Mouse (Mus musculus) midbrain, embryonic 11.5 days (tissue): ENCODE data around the gene Gopc. TPM values are rescaled to one million over a fixed set of nuclear protein-coding genes. Genes with fewer than 3 reads are reported as not detected.
A peak's percentile ranks its signal among the peaks of the same experiment; 100 is the strongest.
"Not testable (repeated sequence)": the region's sequence is repeated elsewhere in the genome, so short reads cannot be mapped to it uniquely, and the experiment has no call there.

ENCODE experiments used
- ATAC-seq: fragments of 200-750 bp; cut with Nextera tagmentation; 2 replicates; pipeline ENCODE4 v1.8.0; 2017; ENCODE audit warnings: moderate TSS enrichment, moderate library complexity; ENCODE audit not compliant: low FRiP score
- DNase-seq: peaks from one replicate; pipeline ENCODE4 v3.0.0; 2015; ENCODE audit warnings: low spot score; ENCODE audit errors: missing footprints
- H3K27ac ChIP-seq: fragments of 300-500 bp; sonication (generic); 2 replicates; pipeline ENCODE4 v1.5.1; 2014; ENCODE audit warnings: low read depth, low read length
- H3K27me3 ChIP-seq: fragments of 300-500 bp; sonication (generic); 2 replicates; pipeline ENCODE4 v1.6.1; 2014; ENCODE audit warnings: mild to moderate bottlenecking, low read length, moderate library complexity, mixed read lengths; ENCODE audit not compliant: control insufficient read depth, insufficient read depth
- H3K36me3 ChIP-seq: fragments of 300-500 bp; sonication (generic); 2 replicates; pipeline ENCODE4 v1.6.1; 2014; ENCODE audit warnings: mild to moderate bottlenecking, low read length, moderate library complexity, mixed read lengths; ENCODE audit not compliant: control insufficient read depth, insufficient read depth
- H3K4me1 ChIP-seq: fragments of 300-500 bp; sonication (generic); 2 replicates; pipeline ENCODE4 v1.6.1; 2014; ENCODE audit warnings: low read length; ENCODE audit not compliant: control insufficient read depth, insufficient read depth
- H3K4me2 ChIP-seq: fragments of 300-500 bp; sonication (generic); 2 replicates; pipeline ENCODE4 v1.6.1; 2014; ENCODE audit warnings: mild to moderate bottlenecking, moderate library complexity
- H3K4me3 ChIP-seq: fragments of 300-500 bp; sonication (generic); 2 replicates; pipeline ENCODE4 v1.5.1; 2014; ENCODE audit warnings: low read depth, low read length
- H3K9ac ChIP-seq: fragments of 300-500 bp; sonication (generic); 2 replicates; pipeline ENCODE4 v1.6.1; 2014; ENCODE audit warnings: low read length
- H3K9me3 ChIP-seq: fragments of 300-500 bp; sonication (generic); 2 replicates; pipeline ENCODE4 v1.6.1; 2016; ENCODE audit warnings: low read length; ENCODE audit not compliant: control insufficient read depth
- WGBS: fragments of 180-500 bp; shearing (Covaris S2); extraction: QIAGEN DNeasy Blood & Tissue Kit; methylation state at CpG from one replicate; pipeline ENCODE4 v1.1.7; 2014; 5-methylcytosine and 5-hydroxymethylcytosine counted together
- polyA plus RNA-seq: library from polyadenylated mRNA; unstranded; fragments of >200 nt; fragmentation: Nextera tagmentation; extraction: Ambion mirVana; gene quantifications from 2 replicates; pipeline ENCODE4 v1.2.1, GENCODE M21; 2014

Gopc gene
- polyA plus RNA-seq, 1 experiment from 2014 or later: 15.9 TPM

GRCm38 (mm10) chr10:52343324-52343723, 38.6 kb downstream of the Gopc start:
- not testable (repeated sequence) for H3K4me3 ChIP-seq, ATAC-seq, H3K4me1 ChIP-seq, H3K9me3 ChIP-seq, H3K9ac ChIP-seq, H3K27me3 ChIP-seq, H3K4me2 ChIP-seq, DNase-seq, H3K27ac ChIP-seq
- 92% methylated on average over 4 of the region's 4 CpGs for WGBS
- peaks cover 11% of the 10 kb centered on the region; the same call in 1 of the 2 replicates for H3K36me3 ChIP-seq

- H3K9me3 ChIP-seq: no peaks in the 10 kb centered on the region; the same call in 1 of the 2 replicates
- ATAC-seq (no peak), DNase-seq (peak; percentile 94)
- H3K27ac ChIP-seq: no peak overlapping the region
- no peak overlapping the region for H3K4me3 ChIP-seq
- H3K36me3 ChIP-seq: no peaks in the 10 kb centered on the region
- 0% methylated on average over 1 of the region's 1 CpGs for WGBS
- H3K4me2 ChIP-seq: no peak overlapping the region
- no peak overlapping the region for H3K9ac ChIP-seq
- no peaks in the 10 kb centered on the region for H3K27me3 ChIP-seq
- no peaks in the 10 kb centered on the region for H3K4me1 ChIP-seq
Measured at GRCm38 (mm10) chr10:52331007-52331406, 50.9 kb downstream of the Gopc start.

- Histone ChIP-seq H3K9ac (no peak overlapping the region), H3K27ac (no peak overlapping the region), H3K27me3 (no peaks in the 10 kb centered on the region), H3K4me3 (no peak overlapping the region), H3K4me1 (no peaks in the 10 kb centered on the region), H3K36me3 (peaks cover 2% of the 10 kb centered on the region; the same call in 1 of the 2 replicates), H3K4me2 (no peak overlapping the region), H3K9me3 (no peaks in the 10 kb centered on the region)
- 91% methylated on average over 3 of the region's 3 CpGs for WGBS
- DNase-seq: no peak
- no peak for ATAC-seq
Measured at GRCm38 (mm10) chr10:52321918-52322317, 60.0 kb downstream of the Gopc start.

DNA sequence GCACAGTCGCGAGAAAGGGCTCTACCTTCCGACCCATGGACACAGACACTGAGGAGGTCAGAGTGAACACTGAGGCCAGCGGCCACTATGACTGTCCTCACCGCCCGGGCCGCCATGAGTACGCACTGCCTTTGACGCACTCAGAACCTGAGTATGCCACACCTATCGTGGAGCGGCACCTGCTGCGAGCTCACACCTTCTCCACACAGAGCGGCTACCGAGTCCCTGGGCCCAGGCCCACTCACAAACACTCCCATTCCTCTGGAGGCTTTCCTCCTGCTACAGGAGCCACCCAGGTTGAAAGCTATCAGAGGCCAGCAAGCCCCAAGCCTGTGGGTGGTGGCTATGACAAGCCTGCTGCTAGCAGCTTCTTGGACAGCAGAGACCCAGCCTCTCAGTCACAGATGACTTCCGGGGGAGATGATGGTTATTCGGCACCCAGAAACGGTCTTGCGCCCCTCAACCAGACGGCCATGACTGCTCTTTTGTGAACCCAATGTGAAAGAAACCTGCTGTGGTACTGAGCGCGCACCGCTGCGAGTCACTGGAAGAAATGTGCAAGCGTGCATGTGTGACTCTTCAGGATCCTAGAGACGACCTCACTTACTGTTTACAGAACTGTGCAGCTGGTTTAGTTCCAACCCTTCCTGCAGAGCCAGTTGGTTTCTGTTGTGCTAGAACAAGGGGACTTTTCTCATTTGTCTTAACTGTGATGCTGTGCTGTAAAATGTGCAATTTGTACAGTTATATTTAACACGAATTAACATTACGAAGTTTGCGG, 62.2 kb downstream of the Gopc start:
- DNase-seq (no peak), ATAC-seq (no peak)
- no peak overlapping the region for H3K9ac ChIP-seq
- H3K27ac ChIP-seq: no peak overlapping the region
- H3K4me1 ChIP-seq: no peaks in the 10 kb centered on the region
- no peak overlapping the region for H3K4me3 ChIP-seq
- no peak overlapping the region for H3K4me2 ChIP-seq
- H3K36me3 ChIP-seq: peaks cover 2% of the 10 kb centered on the region; the same call in 1 of the 2 replicates
- no peaks in the 10 kb centered on the region for H3K27me3 ChIP-seq
- 93% methylated on average over 28 of the region's 28 CpGs for WGBS
- H3K9me3 ChIP-seq: no peaks in the 10 kb centered on the region

GRCm38 (mm10) chr10:52309196-52309595, 72.7 kb downstream of the Gopc start:
- no peak overlapping the region for H3K4me2 ChIP-seq
- DNase-seq (no peak), ATAC-seq (no peak)
- H3K27ac ChIP-seq: no peak overlapping the region
- H3K9me3 ChIP-seq: no peaks in the 10 kb centered on the region
- no peak overlapping the region for H3K4me3 ChIP-seq
- no peak overlapping the region for H3K9ac ChIP-seq
- H3K27me3 ChIP-seq: no peaks in the 10 kb centered on the region
- H3K36me3 ChIP-seq: no peaks in the 10 kb centered on the region
- H3K4me1 ChIP-seq: no peaks in the 10 kb centered on the region
- WGBS: 83% methylated on average over 8 of the region's 8 CpGs

DNA sequence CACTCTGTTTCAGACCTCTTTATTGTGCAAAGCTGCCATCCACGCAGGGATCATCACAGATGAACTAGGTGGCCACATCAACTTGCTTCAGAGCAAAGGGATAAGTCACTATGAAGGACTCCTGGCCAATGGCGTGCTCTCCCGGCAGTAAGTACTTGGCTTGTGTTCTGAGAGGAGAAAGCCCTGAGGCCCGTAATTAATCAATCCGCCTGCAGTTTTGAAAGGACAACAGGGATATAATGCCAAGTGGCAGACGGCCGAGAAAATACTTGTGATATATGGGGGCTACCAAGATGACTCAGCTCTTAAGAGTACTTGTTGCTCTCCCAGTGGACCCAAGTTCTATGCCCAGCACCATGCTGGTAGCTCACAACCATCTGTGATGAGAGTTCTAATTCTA, 77.3 kb downstream of the Gopc start:
- no peaks in the 10 kb centered on the region for H3K27me3 ChIP-seq
- H3K9ac ChIP-seq: no peak overlapping the region
- DNase-seq (no peak), ATAC-seq (no peak)
- H3K4me3 ChIP-seq: no peak overlapping the region
- WGBS: 89% methylated on average over 7 of the region's 7 CpGs
- no peaks in the 10 kb centered on the region for H3K36me3 ChIP-seq
- no peaks in the 10 kb centered on the region for H3K4me1 ChIP-seq
- no peaks in the 10 kb centered on the region for H3K9me3 ChIP-seq
- H3K4me2 ChIP-seq: no peak overlapping the region
- no peak overlapping the region for H3K27ac ChIP-seq

DNA sequence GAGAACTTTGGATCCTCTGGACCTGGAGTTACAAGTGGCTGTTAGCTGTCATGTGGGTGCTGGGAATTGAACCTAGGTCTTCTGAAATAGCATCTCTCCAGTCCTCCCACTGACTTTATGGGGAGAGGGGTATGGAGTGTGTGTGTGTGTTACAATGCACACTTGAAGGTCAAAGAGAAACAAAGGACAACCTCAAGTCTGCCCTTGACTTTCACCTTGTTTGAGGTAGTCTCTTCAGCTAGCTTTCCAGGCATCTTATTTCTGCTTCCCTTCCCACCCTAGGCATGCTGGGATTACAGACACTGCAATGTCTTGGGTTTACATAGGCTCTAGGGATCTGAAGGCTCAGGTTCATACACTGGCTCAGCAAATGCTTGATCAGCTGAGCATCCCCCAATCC, 79.7 kb downstream of the Gopc start:
- DNase-seq (no peak), ATAC-seq (no peak)
- H3K9me3 ChIP-seq: no peaks in the 10 kb centered on the region
- no peak overlapping the region for H3K4me2 ChIP-seq
- H3K36me3 ChIP-seq: no peaks in the 10 kb centered on the region
- H3K27ac ChIP-seq: no peak overlapping the region
- H3K4me1 ChIP-seq: 0 out of 2 replicates have a peak, but pooled peaks cover 2% of the 10 kb centered on the region
- no peak overlapping the region for H3K4me3 ChIP-seq
- H3K9ac ChIP-seq: no peak overlapping the region
- H3K27me3 ChIP-seq: no peaks in the 10 kb centered on the region

DNA sequence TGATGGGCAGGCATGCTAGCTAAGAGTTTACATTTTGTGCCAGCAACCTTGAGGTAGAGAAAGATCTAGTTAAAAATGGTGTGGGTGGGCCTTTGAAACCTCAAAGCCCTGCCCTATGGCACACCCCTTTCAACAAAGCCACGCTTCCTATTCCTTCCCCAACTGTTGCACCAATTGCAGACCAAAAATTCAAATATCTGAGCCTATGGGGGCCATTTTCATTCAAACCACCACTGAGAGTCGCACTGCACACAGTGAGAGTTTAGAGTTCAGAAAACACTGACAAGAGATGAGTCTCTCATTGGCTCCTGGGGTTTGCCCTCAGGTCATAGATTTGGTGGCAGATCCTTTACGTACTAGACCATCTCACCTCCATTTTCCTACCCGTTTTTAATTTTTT, 80.2 kb downstream of the Gopc start:
- H3K27ac ChIP-seq: no peak overlapping the region
- H3K4me2 ChIP-seq: no peak overlapping the region
- 91% methylated on average over 4 of the region's 4 CpGs for WGBS
- no peaks in the 10 kb centered on the region for H3K9me3 ChIP-seq
- no peak overlapping the region for H3K4me3 ChIP-seq
- DNase-seq: no peak
- H3K4me1 ChIP-seq: 0 out of 2 replicates have a peak, but pooled peaks cover 2% of the 10 kb centered on the region
- no peak overlapping the region for H3K9ac ChIP-seq
- ATAC-seq: no peak
- no peaks in the 10 kb centered on the region for H3K36me3 ChIP-seq
- H3K27me3 ChIP-seq: no peaks in the 10 kb centered on the region

DNA sequence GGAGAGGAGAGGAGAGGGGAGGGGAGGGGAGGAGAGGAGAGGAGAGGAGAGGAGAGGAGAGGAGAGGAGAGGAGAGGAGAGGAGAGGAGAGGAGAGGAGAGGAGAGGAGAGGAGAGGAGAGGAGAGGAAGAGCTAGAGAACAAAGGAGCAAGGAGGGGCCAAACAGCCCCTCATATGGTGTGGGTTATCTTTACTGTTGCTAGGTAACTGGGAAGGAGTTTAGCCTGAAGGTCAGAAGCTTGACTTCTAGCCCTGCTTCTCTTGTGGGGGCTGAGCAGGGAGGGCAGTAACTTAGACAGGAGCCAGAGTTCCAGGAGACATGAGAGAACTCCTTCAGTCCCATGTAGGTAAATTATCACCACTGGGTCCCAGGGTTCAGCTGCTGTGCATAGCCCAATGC, 83.4 kb downstream of the Gopc start:
- DNase-seq, ATAC-seq, H3K36me3 ChIP-seq, H3K9ac ChIP-seq, H3K27me3 ChIP-seq, H3K4me2 ChIP-seq, H3K4me3 ChIP-seq, H3K27ac ChIP-seq, H3K9me3 ChIP-seq, H3K4me1 ChIP-seq: not testable (repeated sequence)
